Mouse (Mus musculus): ENCODE results near the gene Pop5.
A peak's percentile ranks its signal among the peaks of the same experiment; 100 is the strongest.

Pop5 gene

DNA sequence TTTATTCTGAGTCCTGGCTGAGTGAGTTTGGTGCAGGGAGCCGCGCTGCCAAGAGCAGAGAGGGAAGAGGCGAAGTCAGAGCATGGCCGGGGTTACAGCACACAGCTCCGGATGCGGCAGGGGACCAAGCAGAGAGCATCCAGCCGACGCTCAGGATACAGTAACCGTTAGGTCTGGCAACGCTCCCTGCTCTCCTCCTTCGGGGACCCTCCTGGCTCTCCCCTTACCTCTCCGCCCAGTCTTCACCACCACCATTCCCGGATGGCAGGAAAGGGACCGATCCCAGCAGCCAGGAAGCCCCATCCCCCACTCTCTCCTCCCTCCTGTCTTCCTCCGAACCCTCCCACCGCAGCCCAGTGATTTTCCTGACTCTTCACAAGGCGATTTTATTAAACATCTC is 20.8 kb upstream of the Pop5 start:
- no peak for DNase-seq (ENCODE audit: low read depth, low spot score)

DNA sequence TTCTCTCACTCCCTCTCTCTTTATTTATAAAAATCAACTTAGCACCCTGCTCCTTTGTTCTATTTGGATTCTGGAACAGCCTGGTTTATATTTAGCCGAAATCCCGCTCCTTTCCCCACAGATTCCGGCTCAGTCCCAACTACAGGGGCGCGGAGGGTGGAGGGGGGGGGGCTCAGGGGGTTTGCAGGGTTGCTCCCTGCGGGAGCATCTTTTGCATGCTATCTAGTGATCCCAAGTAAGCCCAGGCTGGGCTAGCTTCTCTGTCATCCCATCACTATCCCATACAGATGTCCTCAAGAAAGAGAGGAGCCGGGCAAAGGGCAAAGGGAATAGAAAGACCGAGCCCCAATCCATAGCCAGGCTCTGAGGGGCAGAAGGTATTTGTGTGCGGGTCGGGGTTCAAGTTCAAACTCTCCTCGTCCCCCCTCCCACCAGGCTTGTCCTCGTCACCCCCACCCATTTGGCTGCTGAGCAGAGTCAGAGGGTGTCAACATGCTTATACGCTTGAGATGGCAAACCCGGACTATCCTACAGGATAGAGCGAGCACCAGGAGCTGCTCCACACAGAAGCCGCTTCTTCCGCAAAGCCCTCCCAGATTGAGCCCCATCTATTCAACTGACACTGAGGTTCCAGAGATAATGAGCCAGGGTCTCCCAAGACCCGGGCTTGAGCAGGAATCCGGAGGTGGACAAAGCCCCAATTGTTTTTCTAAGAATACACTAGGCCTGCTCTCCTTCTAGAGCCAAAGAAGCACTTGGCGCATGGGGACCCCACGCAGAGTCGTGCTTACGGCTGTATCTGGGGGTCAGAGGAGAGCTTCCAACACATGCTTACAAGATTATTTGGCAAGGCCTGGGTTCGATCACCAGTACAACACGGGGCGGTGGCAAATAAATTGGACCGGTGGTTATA is 20.1 kb upstream of the Pop5 start:
- DNase-seq (ENCODE audit: low read depth, low spot score) = no peak

DNA sequence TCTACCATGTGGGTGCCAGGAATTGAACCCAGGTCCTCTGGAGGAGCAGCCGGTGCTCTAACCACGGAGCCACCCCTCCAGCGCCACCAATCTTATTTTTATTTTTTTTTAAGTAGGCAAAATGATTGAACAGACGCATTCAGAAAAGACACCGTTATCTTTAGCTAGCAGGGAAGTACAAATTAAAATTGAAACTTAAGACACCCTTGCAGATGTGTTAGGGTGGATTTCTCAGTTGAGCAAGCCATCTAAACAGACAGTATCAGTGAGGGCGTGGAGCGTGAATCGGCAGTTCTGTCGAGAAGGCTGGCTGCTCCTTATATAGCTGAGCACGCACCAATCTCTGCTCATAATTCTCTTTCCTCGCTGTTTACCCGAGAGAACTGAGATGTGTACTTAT is 17.6 kb upstream of the Pop5 start:
- peak; percentile 82 for DNase-seq (ENCODE audit: low read depth, low spot score)

DNA sequence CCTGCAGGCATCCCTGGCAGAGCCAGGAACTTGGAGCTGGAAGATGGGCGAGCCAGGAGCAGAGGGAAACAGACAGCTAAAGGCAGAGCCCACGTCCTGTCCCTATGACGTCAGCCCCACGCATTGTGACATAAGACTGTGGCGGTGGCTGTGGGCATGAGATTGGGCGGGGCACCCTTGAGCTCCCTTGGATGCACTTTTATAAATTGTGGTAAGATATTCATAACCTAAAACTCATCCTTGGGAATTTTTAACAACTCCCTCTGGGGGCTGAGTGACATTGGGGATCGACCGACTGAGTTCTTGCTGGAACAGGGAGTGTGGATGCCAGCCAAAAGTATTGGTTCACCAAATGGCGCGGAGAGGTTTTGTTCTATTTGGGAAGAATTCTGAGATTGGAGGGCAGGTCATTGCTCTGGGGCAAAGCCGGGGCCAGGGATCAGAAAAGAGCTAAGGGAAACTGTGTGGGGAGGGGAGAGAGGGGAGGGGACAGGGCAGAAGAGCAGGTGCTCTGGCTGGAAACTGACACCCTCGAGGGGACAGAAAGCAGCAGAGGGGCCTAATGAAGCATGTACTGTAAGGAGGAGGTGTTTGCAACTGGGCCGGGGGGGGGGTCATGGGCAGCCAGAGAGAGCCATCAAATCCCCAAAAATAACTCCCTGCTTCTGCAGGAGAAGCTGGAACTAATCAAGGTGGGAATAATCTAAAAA is 14.6 kb upstream of the Pop5 start:
- DNase-seq (ENCODE audit: low read depth, low spot score) = peak; percentile 73

DNA sequence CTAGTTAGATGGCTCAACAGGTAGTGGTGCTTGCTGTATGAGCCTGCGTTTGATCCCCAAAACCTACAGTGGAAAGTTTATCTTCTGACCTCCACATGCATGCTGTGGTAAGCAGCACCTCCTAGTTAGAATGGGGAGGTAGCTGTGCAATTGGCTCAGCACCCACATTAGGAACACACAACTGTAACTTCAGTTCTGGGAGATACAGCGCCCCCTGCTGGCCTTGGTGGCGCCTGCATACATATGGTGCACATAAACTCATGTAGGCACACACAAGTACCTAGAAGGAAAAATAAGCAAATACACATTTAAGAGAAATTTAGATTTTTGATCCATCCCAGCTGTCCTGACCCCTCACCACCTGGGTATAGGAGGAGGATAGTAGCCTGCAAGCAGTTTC is 13.2 kb upstream of the Pop5 start:
- no peak for DNase-seq (ENCODE audit: low read depth, low spot score)

DNA sequence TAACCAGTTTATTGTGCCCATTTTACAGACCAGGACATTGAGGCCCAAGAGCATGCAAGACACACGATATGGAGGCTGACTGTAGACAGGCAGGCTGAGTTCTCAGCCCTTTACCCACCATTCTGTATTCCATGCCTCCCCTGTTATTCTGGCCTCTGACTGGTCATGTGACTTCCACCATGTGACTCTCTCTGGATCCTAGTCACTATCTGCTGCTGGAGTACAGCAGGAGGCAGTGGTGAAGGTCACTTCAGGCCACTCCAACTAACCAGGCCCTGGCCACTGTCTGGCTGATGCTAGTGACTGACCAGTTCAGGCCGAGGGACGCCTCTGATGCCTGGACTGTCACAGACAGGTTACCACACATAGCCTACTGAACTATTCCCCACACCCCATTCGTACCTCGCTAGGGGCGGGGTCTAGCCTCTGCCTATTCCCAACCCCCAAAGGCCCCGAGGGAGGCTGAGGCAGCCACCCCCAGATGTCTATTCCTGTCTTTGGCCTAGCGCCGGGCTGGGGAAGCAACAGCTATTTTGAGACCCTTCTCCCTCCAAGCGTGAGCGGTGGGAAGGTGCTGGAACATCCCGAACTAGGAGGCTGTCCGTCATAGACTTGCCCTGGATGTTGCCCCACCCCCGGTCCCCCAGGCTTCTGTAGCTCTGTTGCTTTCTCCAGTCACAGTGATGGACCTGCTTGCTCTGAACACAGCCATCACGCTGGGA is 4.6 kb upstream of the Pop5 start:
- peak; percentile 75 for DNase-seq (ENCODE audit: low read depth, low spot score)

DNA sequence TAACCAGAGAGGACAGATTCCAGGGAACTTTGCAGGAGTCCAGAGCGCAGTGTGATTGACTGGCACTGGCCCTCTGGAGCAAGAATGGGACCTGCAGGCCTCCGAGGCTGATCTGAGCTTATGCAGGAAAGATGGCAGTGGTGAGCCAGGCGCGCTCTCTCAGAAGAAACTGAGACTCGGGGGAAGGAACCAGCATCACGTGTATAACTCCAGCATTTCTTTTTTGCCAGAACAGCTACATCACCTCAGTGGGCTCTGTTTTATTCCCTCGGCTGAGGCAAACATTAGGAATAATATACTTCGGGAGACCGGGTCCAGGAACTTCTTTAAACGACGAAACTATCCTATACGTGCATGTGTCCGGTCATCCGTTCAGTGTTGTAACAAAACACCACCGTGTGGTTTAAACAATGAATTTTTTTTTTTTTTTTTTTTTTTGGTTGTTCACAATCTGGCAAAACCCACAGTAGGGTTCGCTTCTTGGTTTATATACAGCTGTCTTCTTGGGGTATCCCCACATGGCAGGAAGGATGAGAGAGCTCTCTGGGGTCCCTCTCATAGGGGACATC is 4.0 kb upstream of the Pop5 start:
- no peak for DNase-seq (ENCODE audit: low read depth, low spot score)

DNA sequence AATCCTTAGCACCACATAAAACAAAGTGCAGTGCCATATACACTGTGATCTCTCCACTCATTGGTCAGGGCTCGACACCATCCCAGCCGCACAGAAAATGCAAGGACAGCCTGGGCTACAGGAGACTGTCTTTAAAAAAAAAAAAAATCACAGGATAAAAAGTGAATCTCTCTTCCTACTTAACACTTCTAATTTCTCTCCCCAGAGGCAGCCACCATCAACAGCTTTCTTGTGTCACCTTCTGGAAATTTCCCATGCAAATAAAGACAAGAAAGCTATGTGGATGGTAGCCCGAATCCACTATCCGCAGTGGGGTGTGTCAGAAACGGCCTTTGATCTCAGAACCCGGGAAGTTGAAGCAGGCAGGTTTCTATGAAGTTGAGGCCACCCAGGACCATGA is 3.1 kb upstream of the Pop5 start:
- DNase-seq (ENCODE audit: low read depth, low spot score) = no peak

DNA sequence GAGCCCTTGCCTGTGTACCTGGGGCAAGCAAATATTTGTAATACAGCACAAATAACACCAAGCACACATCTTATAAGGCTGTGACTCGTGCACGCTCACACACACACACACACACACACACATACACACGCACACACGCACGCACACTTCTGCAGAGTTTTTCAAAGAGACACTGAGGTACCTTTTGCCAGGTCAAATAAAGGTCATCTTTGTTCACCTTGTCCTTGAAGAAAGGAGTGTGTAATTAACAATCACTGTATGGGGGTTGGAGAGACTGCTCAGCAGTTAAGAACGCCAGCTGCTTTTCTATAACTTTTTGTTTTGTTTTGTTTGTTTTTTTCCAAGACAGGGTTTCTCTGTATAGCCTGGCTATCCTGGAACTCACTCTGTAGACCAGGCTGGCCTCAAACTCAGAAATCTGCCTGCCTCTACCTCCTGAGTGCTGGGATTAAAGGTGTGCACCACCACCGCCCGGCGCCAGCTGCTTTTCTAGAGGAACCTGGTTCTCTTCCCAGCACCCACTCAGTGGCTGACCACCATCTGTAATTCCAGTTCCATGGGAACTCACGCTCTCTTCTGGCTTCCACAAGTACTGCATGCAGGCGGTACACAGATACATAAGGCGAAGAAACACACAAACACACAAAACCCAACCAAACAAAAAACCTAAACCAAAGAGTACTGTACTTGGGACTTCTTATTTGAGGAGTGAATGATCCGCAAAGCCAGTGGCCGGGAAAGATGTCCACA is 2.4 kb upstream of the Pop5 start:
- DNase-seq (ENCODE audit: low read depth, low spot score) = no peak

DNA sequence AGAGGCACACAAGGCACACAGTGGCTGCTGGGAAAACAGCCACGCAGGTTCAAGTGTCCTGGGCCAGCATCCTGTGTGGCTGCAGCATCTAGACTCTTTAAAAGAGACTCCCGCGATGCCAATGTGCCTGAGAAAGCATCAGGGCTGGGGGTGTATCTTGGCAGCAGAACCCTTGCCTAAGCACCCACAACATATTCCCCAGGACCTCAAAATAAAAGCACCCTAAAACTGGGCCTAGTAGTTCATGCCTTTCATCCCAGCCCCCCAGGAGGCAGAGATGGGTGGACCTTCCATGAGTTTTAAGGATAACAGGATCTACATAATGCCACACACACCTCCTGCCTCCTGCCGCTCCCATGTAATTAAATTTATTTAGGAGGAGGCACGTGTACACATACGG is 1.1 kb upstream of the Pop5 start:
- DNase-seq (ENCODE audit: low read depth, low spot score) = peak; percentile 60

DNA sequence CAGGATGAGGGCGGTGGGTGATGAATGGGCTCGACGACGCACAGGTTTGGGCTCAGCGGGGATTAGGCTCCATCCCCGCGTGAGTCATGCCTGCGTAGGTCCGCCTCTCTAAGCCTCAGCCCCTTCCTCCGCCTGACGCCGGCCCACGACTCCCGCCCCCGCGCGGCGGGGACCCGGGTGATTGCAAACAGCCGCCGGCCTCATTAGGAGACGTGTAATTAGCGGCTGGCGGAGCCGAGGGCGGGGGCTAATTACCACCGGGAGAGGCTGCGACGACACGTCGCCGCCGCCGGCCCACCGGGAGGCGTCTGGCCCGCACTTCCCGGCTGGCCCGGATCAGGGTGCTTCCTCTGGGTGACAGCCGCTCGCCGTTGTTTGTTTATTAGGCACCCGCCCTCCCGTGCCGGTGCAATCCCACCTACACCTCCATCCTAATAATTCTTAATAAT is 289 bp upstream of the Pop5 start:
- DNase-seq (ENCODE audit: low read depth, low spot score) = no peak

DNA sequence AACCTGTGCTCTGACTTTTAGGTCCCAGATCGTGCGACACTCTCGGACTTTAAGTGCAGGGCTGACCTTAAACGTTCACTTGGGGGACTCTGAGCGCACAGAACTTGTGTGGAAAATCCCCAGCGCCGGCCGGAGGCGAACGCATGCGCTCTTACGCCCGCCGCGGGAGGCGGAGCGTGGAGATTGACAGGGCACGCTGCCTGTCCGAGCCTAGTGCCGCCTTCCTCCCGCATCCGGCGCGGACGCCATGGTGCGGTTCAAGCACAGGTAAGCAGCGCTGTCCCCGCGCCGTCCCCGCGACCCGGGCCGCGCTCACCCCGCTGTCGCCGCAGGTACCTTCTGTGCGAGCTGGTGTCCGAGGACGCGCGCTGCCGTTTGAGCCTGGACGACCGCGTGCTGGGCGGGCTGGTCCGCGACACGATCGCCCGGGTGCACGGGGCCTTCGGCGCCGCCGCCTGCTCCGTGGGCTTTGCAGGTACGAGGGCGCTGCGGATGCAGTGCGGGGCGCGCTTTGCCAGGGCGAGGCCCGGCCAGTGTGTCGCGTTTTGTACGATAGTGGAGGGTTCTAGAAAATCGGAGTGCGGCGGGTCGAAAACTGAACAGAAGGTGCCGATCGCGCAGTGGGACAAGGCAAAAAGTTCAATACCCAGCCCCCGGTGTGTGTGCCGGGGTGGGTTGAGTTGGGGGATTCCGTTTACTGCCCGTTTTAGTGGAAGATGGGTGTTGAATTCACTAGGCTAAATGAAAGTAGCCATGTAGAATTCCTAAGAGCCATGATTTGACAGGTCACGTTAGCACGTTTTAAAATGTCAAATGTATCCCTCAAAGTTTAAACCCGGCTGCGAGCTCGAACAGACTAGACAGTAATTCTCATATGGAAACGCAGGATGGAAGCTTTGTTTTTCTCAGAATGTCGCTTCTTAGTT is 2.4 kb downstream of the Pop5 start:
- DNase-seq (ENCODE audit: low read depth, low spot score) = peak; percentile 81

DNA sequence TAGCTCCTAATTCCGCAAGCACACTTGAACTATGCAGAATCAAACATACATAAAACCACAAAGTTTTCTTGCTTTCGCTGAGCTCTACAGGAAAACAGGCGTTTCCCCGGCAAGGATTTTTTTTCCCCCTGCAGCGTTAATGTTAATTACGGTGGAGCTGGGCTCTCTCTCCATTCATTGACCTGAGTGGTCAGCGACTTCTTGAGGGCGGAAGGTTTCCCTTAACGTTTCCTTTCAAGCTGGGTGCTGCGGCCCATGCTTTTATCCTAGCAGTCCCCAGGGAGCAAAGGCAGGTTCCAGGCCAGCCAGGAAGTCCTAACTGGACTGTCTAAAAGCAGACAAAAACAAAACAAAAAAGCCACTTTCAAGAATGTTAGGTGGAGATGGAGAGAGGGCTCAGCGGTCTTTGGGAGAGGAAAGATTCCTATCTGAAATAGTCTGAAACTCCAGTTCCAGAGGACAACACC is 3.1 kb downstream of the Pop5 start:
- no peak for DNase-seq (ENCODE audit: low read depth, low spot score)

DNA sequence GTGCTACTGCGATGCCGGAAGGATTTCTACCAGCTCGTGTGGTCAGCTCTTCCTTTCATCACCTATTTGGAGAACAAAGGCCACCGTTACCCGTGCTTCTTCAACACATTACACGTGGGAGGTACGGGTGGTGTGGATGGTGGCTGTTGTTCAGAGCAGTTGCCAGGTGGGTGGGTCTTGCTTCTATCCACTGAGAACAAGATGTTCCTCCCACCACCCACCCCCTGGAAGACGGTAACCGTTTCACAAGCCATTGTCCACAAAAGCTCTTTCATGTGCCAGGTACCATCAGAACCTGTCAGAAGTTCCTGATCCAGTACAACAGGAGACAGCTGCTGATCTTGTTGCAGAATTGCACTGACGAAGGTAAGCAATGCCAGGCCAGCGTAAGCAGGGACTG is 4.6 kb downstream of the Pop5 start:
- DNase-seq (ENCODE audit: low read depth, low spot score) = no peak

DNA sequence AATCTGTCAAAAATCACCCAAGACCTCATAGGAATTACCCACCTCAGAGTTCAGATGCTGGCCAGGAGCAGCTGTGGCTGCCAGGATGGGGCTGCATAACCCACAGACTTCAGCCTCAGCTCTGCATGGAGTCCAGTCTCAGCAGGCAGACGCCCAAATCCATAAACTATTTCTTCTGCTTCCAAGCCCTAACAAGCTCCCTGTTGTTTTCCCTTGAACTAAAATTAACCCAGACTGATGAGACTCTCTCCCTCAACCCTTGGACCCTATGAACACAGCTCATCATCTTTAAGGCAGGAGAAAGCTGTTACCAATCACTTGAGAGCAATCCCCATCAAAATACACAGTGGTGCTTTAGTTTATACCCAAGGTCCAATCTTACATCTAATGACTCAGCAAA is 19.8 kb downstream of the Pop5 start:
- no peak for DNase-seq (ENCODE audit: low read depth, low spot score)

DNA sequence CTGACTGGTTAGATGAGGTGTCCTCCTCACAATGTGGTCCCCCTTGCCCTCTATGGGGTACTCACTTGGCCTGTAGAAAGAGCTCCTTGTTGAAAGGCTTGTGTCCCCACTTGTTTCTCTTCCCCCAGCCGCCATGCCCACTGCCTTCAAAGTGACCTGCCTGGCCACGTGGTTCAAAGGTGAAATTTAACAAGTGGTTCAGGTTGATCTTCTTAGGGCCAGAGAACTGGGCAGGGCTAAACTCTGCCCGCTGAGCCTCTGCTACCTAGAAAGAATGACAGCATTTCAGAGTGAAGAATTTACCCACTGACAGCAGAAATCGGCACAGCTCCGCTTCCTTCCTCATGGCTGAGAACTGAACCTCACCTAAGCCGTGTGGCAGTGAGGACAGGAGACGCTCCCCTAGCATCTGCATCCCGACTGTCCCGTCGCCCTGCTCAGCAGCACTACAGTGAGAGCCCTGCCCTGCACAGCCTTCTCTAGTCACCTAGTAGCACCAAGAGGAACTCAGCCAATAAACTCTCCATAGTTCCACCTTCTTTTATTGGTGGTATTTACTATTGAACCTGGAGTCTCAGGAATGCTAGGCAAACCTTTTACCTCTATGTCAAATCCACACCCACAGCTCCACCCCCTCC is 21.4 kb downstream of the Pop5 start:
- no peak for DNase-seq (ENCODE audit: low read depth, low spot score)

DNA sequence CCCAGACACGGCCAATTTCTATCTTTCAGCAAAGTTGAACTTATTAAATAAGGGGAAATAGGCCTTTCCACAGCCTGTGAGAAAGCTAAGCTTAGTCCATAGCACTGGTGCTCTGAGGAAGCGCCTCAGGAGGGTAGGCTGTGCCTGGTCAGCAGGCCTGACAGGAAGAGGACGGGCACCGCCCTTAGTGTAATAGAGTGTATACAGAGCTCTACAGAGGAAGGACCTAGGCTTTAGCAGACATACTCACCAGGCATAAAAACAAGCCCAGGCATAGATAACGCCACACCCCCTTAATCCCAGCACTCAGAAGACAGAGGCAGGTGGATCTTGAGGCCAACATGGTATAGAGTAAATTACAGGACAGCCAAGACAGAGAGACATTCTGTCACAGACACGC is 24.7 kb downstream of the Pop5 start:
- DNase-seq (ENCODE audit: low read depth, low spot score) = no peak

DNA sequence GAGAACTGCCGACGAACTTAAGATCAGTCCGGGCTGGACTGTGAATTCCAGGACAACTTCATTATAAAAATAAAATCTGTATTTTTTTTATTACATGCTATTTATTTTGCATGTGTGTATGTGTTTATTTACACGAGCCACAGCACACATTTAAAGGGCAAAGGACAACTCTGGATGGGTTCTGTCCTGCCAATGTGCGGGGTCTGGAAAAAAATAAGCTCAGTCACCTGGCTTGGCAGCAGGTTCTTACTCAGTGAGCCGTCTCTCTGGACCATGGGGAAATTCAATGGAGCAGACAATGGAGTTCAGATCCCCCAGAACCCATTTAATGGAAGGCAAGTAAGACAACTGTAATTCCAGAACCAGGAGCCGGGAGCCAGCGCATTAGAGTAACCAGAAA is 25.5 kb downstream of the Pop5 start:
- no peak for DNase-seq (ENCODE audit: low read depth, low spot score)

DNA sequence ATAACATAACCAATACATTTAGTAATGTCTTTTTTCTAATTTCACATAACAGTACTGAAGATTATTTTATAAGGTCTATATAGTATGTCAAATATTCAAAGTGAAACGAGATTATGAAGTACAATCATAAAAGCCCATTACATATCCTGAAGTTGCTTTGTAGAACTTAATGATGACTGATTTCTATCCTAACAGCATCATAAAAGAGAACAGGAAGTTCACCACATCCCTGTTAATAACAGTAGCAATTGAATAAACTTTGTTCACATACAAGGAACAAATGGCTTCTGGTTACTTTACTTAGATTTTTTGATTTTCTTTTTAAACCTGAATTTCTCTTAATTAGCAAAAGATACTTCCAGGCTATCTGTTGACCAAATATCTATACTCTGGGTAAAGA is 26.2 kb downstream of the Pop5 start:
- no peak for DNase-seq (ENCODE audit: low read depth, low spot score)

Data from telencephalon, adult 2 months (tissue).